Mouse (Mus musculus): ENCODE results near the gene Tesk1. TPM values are rescaled to one million over a fixed set of nuclear protein-coding genes. Genes with fewer than 3 reads are reported as not detected.

The Tesk1 gene
- polyA plus RNA-seq, 1 experiment from 2014 or later, result 8.0 TPM

GRCm38 (mm10) chr4:43398829-43399331 is 42.9 kb upstream of the Tesk1 start:
- DNase-seq (ENCODE audit: low spot score) (peak; percentile 97), ATAC-seq (peak; percentile 71)
- peak; percentile 99 for TF ChIP-seq EP300 (IDR thresholded peaks at IDR 0.05)
- no peak for TF ChIP-seq CTCF (IDR thresholded peaks at IDR 0.05)
- H3K9me3 ChIP-seq (ENCODE audit: low read length), result no peaks in the 10 kb centered on the region
- H3K4me2 ChIP-seq (replicated peaks; ENCODE audit: low read depth, low read length), result peak overlapping the region; percentile 44
- no peaks in the 10 kb centered on the region for H3K36me3 ChIP-seq (ENCODE audit: insufficient read depth, low read length)
- H3K27me3 ChIP-seq (replicated peaks; ENCODE audit: insufficient read depth, low read length), result no peaks in the 10 kb centered on the region
- H3K4me3 ChIP-seq (ENCODE audit: low read depth, low read length), result 0 out of 2 replicates have a peak overlapping the region, but pooled peaks have one; percentile 5
- peaks cover 71% of the 10 kb centered on the region for H3K4me1 ChIP-seq (ENCODE audit: insufficient read depth, low read depth, low read length)
- peak overlapping the region; percentile 98 for H3K27ac ChIP-seq (ENCODE audit: low read length)
- peak overlapping the region; percentile 16; the same call in 1 of the 2 replicates for H3K9ac ChIP-seq (replicated peaks; ENCODE audit: low read depth)
- 11% methylated on average over 17 of the region's 17 CpGs for WGBS

DNA sequence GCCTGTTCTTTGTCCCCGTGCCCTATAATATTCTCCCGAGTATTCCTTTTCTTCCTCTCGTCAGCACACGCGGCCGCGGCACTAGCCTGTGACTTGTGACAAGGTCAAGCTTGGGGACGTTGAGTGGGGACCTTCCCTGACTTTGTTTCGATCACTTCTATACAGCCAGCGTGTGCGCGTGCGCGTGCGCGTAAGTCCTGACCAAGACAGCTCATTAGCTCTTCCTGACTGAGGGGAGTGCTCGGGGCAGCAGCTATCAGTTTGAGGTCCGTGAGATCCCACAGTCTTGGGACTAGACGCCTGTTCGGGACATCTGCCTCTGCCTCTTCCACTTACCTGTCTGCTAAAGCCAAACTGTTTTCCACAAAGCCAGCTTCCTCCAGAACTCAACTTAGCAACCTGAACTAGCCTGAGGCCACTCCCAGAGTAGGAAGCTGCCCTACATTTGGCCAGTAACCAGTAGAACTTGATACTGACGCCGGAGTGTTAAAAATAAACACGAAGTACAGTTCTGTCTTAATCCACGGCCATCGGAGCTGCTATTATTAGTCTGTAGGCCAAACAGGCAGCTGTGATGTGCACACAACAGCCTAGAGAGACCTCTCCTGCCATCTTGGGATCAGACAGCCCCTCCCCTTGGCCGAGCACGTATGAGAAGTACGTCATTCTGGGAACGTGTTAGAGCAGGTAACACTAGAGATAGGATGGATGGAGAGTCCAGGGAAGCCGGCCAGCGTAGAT is 42.2 kb upstream of the Tesk1 start:
- 0 out of 2 replicates have a peak overlapping the region, but pooled peaks have one; percentile 5 for H3K4me3 ChIP-seq (ENCODE audit: low read depth, low read length)
- H3K9ac ChIP-seq (replicated peaks; ENCODE audit: low read depth), result peak overlapping the region; percentile 16; the same call in 1 of the 2 replicates
- no peaks in the 10 kb centered on the region for H3K36me3 ChIP-seq (ENCODE audit: insufficient read depth, low read length)
- H3K4me1 ChIP-seq (ENCODE audit: insufficient read depth, low read depth, low read length), result peaks cover 67% of the 10 kb centered on the region
- WGBS, result 36% methylated on average over 31 of the region's 31 CpGs
- DNase-seq (ENCODE audit: low spot score) (peak; percentile 93), ATAC-seq (peak; percentile 40)
- H3K9me3 ChIP-seq (ENCODE audit: low read length), result no peaks in the 10 kb centered on the region
- no peaks in the 10 kb centered on the region for H3K27me3 ChIP-seq (replicated peaks; ENCODE audit: insufficient read depth, low read length)
- peak overlapping the region; percentile 98 for H3K27ac ChIP-seq (ENCODE audit: low read length)
- no peak for TF ChIP-seq CTCF (IDR thresholded peaks at IDR 0.05)
- TF ChIP-seq EP300 (IDR thresholded peaks at IDR 0.05), result peak; percentile 49
- peak overlapping the region; percentile 44 for H3K4me2 ChIP-seq (replicated peaks; ENCODE audit: low read depth, low read length)

DNA sequence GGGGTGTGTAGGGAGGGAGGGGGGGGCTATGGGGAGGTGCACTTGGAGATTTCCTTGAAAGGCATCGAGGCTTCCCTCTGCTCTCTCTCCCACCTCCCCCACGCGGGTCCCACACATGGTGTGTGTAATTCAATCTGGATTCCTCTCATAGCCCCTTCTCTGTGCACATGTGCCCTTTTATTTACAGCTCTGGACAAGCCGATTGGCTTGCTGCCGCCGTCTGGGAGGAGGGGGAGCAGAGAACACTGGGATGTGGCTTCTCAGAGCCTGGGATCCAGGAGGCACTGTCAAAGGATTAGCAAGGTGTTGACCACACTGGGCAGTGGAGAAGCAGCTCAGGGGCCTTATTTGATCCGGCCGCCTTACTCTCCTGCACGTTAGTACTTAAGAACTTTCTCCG is 40.8 kb upstream of the Tesk1 start:
- Histone ChIP-seq H3K9me3 (ENCODE audit: low read length) (no peaks in the 10 kb centered on the region), H3K4me2 (replicated peaks; ENCODE audit: low read depth, low read length) (no peak overlapping the region), H3K36me3 (ENCODE audit: insufficient read depth, low read length) (no peaks in the 10 kb centered on the region), H3K27me3 (replicated peaks; ENCODE audit: insufficient read depth, low read length) (no peaks in the 10 kb centered on the region), H3K4me1 (ENCODE audit: insufficient read depth, low read depth, low read length) (peaks cover 66% of the 10 kb centered on the region), H3K27ac (ENCODE audit: low read length) (peak overlapping the region; percentile 98), H3K9ac (replicated peaks; ENCODE audit: low read depth) (0 out of 2 replicates have a peak overlapping the region, but pooled peaks have one; percentile 19), H3K4me3 (ENCODE audit: low read depth, low read length) (no peak overlapping the region)
- TF ChIP-seq EP300 (IDR thresholded peaks at IDR 0.05) (no peak), CTCF (IDR thresholded peaks at IDR 0.05) (no peak)
- no peak for ATAC-seq
- 24% methylated on average over 10 of the region's 10 CpGs for WGBS
- peak; percentile 49 for DNase-seq (ENCODE audit: low spot score)

- TF ChIP-seq EP300 (IDR thresholded peaks at IDR 0.05), result no peak; the same call in none of the 2 replicates
- no peak for TF ChIP-seq CTCF (IDR thresholded peaks at IDR 0.05)
- Histone ChIP-seq H3K27ac (ENCODE audit: low read length) (peak overlapping the region; percentile 98), H3K4me2 (replicated peaks; ENCODE audit: low read depth, low read length) (0 out of 2 replicates have a peak overlapping the region, but pooled peaks have one; percentile 1), H3K9ac (replicated peaks; ENCODE audit: low read depth) (no peak overlapping the region), H3K4me3 (ENCODE audit: low read depth, low read length) (no peak overlapping the region), H3K9me3 (ENCODE audit: low read length) (no peaks in the 10 kb centered on the region), H3K27me3 (replicated peaks; ENCODE audit: insufficient read depth, low read length) (no peaks in the 10 kb centered on the region), H3K36me3 (ENCODE audit: insufficient read depth, low read length) (no peaks in the 10 kb centered on the region), H3K4me1 (ENCODE audit: insufficient read depth, low read depth, low read length) (peaks cover 61% of the 10 kb centered on the region)
- WGBS, result 80% methylated on average over 10 of the region's 10 CpGs
- ATAC-seq (no peak), DNase-seq (ENCODE audit: low spot score) (peak; percentile 70)
Observed at GRCm38 (mm10) chr4:43401486-43401885, 40.3 kb upstream of the Tesk1 start.

DNA sequence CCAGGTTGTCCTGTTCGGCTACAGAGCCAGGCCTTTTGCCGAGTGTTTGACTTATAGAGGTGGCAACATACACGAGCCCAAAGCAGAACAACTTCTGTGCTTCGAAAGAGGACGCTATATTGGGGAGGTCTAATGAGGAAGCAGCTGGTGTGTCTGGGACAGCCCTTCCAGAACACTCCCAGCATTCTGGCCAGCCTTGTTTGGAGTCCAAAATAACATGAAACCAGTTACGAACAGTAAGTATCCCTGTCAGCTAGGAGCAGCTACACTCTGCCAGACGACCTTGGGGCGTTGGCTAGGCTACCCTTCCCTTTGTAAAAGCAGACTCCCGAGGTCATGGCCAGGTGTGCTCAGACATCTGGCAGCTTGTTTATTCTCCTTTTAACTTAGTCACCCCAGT is 39.5 kb upstream of the Tesk1 start:
- no peak overlapping the region for H3K4me3 ChIP-seq (ENCODE audit: low read depth, low read length)
- no peaks in the 10 kb centered on the region for H3K27me3 ChIP-seq (replicated peaks; ENCODE audit: insufficient read depth, low read length)
- no peaks in the 10 kb centered on the region for H3K36me3 ChIP-seq (ENCODE audit: insufficient read depth, low read length)
- H3K4me2 ChIP-seq (replicated peaks; ENCODE audit: low read depth, low read length), result no peak overlapping the region
- peaks cover 63% of the 10 kb centered on the region for H3K4me1 ChIP-seq (ENCODE audit: insufficient read depth, low read depth, low read length)
- peak overlapping the region; percentile 98 for H3K27ac ChIP-seq (ENCODE audit: low read length)
- TF ChIP-seq EP300 (IDR thresholded peaks at IDR 0.05), result no peak
- 0 out of 2 replicates have a peak, but pooled peaks have one; percentile 3 for TF ChIP-seq CTCF (IDR thresholded peaks at IDR 0.05)
- H3K9ac ChIP-seq (replicated peaks; ENCODE audit: low read depth), result no peak overlapping the region
- WGBS, result 32% methylated on average over 9 of the region's 9 CpGs
- DNase-seq (ENCODE audit: low spot score) (peak; percentile 66), ATAC-seq (no peak)
- H3K9me3 ChIP-seq (ENCODE audit: low read length), result no peaks in the 10 kb centered on the region

DNA sequence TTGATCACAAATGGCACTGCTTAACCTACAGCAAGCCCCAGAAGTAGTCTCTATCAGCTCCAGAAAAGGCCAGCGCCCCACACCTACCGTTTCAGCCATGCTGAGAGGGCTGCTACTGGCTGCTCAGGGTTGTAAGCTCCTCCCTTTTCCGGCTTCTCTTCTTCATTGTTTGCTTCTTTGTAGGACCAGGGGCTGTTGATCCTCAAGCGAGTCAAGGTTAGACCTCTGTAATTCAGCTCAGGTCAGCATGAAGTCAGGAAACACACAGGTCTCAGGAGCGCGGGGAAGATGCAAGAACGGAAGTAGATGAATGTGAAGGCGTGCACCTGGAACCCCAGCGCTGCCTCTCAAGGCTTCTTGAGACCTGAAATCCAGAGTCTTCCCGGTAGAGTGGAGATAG is 37.0 kb upstream of the Tesk1 start:
- H3K4me1 ChIP-seq (ENCODE audit: insufficient read depth, low read depth, low read length), result peaks cover 47% of the 10 kb centered on the region

More for the DNA sequence above, 37.0 kb upstream of the Tesk1 start:
- TF ChIP-seq CTCF (IDR thresholded peaks at IDR 0.05) (no peak), EP300 (IDR thresholded peaks at IDR 0.05) (no peak)
- Histone ChIP-seq H3K9me3 (ENCODE audit: low read length) (no peaks in the 10 kb centered on the region), H3K9ac (replicated peaks; ENCODE audit: low read depth) (no peak overlapping the region), H3K27me3 (replicated peaks; ENCODE audit: insufficient read depth, low read length) (no peaks in the 10 kb centered on the region), H3K36me3 (ENCODE audit: insufficient read depth, low read length) (no peaks in the 10 kb centered on the region), H3K4me3 (ENCODE audit: low read depth, low read length) (no peak overlapping the region), H3K27ac (ENCODE audit: low read length) (peak overlapping the region; percentile 96), H3K4me2 (replicated peaks; ENCODE audit: low read depth, low read length) (no peak overlapping the region)
- ATAC-seq (no peak), DNase-seq (ENCODE audit: low spot score) (no peak)
- WGBS, result 86% methylated on average over 10 of the region's 10 CpGs

All from lung, postnatal 0 days (tissue).